Comparison of ENCODE assay signal across 8 mouse cellular contexts in genomic region chr1:169747473-169747872, GRCm38 (mm10). TPM values are rescaled to one million over a fixed set of nuclear protein-coding genes. Genes with fewer than 3 reads are reported as not detected.
A peak's percentile ranks its signal among the peaks of the same experiment; 100 is the strongest.
DNase-seq lines count a peak whose midpoint lies in the region; ATAC-seq and TF ChIP-seq lines count a peak whose summit lies in the region.

TSS of gene Rgs4 (minus strand) at chr1:169747642.

- H3K9ac ChIP-seq in hindbrain, postnatal 0 days (replicated peaks; ENCODE audit: low read length): peak within 1 kb of the TSS; percentile 50

- no peaks in the 10 kb centered on the region for H3K4me1 ChIP-seq in hindbrain, postnatal 0 days (ENCODE audit: insufficient read depth, low read length)

- under 1% methylated on average over 16 of the region's 16 CpGs for WGBS in hindbrain, postnatal 0 days

- H3K9me3 ChIP-seq in hindbrain, postnatal 0 days (ENCODE audit: low read length): no peaks in the 10 kb centered on the region

- H3K4me2 ChIP-seq in hindbrain, postnatal 0 days (ENCODE audit: low read depth, low read length): peak within 1 kb of the TSS; percentile 63

- peak; percentile 57 to 67 for DNase-seq in adrenal gland, adult 18-20 months (ENCODE audit: low spot score in 2 of 2)
- peak; percentile 80 for DNase-seq in embryo, embryonic 10 days (ENCODE audit: low spot score)
- DNase-seq in gastrocnemius, postnatal 10 days: peak; percentile 31
- peak; percentile 90 for DNase-seq in hindbrain, postnatal 0 days (ENCODE audit: low spot score)
- DNase-seq in left cerebral cortex, adult 18-20 months (ENCODE audit: low spot score in 2 of 2): peak; percentile 85 to 91
- peak; percentile 48 for DNase-seq in lung, postnatal 14 days
- peak; percentile 94 to 95 for DNase-seq in right cerebral cortex, postnatal 10 days (ENCODE audit: low spot score in 2 of 2)
- no peak for DNase-seq in spleen, postnatal 10 days (ENCODE audit: low spot score in 2 of 2)

- no peaks in the 10 kb centered on the region for H3K27me3 ChIP-seq in hindbrain, postnatal 0 days (ENCODE audit: insufficient read depth, low read length)

- peak within 1 kb of the TSS; percentile 81 for H3K27ac ChIP-seq in hindbrain, postnatal 0 days

- no peaks in the 10 kb centered on the region; the same call in 1 of the 2 replicates for H3K36me3 ChIP-seq in hindbrain, postnatal 0 days (ENCODE audit: insufficient read depth, low read length)

- TF ChIP-seq CTCF in hindbrain, postnatal 0 days (IDR thresholded peaks at IDR 0.05; ENCODE audit: low read depth): no peak

- peak within 1 kb of the TSS; percentile 40 for H3K4me3 ChIP-seq in hindbrain, postnatal 0 days (ENCODE audit: low read length)

- ATAC-seq in hindbrain, postnatal 0 days: peak; percentile 91

RNA-seq across cellular contexts. Expression of gene Rgs4, which starts in this region (rescaled TPM):
- total RNA-seq in adrenal gland, adult 18-20 months (2021): 10 to 100 TPM; 45.4 to 52.3 TPM
- total RNA-seq in gastrocnemius, postnatal 10 days (2021): 1 to 10 TPM; 7.9 to 8.2 TPM
- total RNA-seq in hindbrain, postnatal 0 days (2014; rRNA removed): 69.6 and 81.5 TPM in 2 replicates
- 99.5 and 100 TPM in 2 replicates for polyA plus RNA-seq in hindbrain, postnatal 0 days (2015; fragmentation: Nextera tagmentation; extraction: Ambion mirVana)
- 100 to 1,000 TPM; 364 to 379 TPM for total RNA-seq in left cerebral cortex, adult 18-20 months (2021)

Comparison
In these comparisons a context has a peak if more than half of its experiments do, and no peak if none do; other contexts are left out.
1. DNase-seq: peak in adrenal gland, adult 18-20 months (2 of 2), embryo, embryonic 10 days (single experiment), gastrocnemius, postnatal 10 days (single experiment), hindbrain, postnatal 0 days (single experiment), left cerebral cortex, adult 18-20 months (2 of 2), lung, postnatal 14 days (single experiment) and right cerebral cortex, postnatal 10 days (2 of 2); none in spleen, postnatal 10 days (0 of 2).